Mouse (Mus musculus): ENCODE results near the gene Rs1. TPM values are rescaled to one million over a fixed set of nuclear protein-coding genes. Genes with fewer than 3 reads are reported as not detected.

Gene Rs1
- polyA plus RNA-seq, 1 experiment from 2014 or later: 0.05 TPM

DNA sequence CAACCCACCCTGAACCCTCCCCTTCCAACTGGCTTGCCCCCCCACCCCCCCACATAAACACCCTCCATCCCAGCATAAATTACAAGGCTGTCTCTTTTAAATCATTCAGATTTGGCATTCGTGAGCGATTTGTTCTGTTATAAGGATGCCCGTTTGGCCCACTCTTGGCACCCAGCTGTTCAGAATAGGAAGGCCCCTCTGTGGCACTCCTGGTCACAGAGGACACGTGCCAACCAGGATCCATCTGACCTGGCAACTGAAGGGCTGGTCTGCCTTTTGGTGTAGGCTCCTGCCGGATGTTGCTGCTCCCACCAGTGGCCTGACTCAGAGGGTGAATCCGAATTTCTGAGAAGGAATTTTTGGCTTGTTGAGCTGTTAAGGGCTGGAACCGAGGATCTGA, 40.4 kb downstream of the Rs1 start:
- Histone ChIP-seq H3K27me3 (ENCODE audit: low read depth, poor library complexity, severe bottlenecking) (peaks cover 98% of the 10 kb centered on the region), H3K9me3 (replicated peaks) (no peaks in the 10 kb centered on the region), H3K4me3 (no peak overlapping the region), H3K36me3 (peaks cover 15% of the 10 kb centered on the region), H3K4me1 (no peaks in the 10 kb centered on the region), H3K27ac (replicated peaks) (no peak overlapping the region)
- no peak for DNase-seq (ENCODE audit: low spot score)
- 88% methylated on average over 7 of the region's 7 CpGs for WGBS

Other genes starting within 250 kb of the Rs1 start
- gene Ppef1, start 32.2 kb upstream of the Rs1 start, polyA plus RNA-seq (2016; fragmentation: Nextera tagmentation; extraction: Ambion mirVana): 0.12 and 0.29 TPM in 2 replicates
- 0.09 and 0.41 TPM in 2 replicates for gene Gja6, start 139.0 kb downstream of the Rs1 start, polyA plus RNA-seq (2016; fragmentation: Nextera tagmentation; extraction: Ambion mirVana)
- 2.9 and 3.6 TPM in 2 replicates for gene Cdkl5, start 226.7 kb downstream of the Rs1 start, polyA plus RNA-seq (2016; fragmentation: Nextera tagmentation; extraction: Ambion mirVana)

Measured in midbrain, embryonic 10.5 days (tissue).